Mouse (Mus musculus) heart, embryonic 11.5 days (tissue): ENCODE measurements around the gene Eapp. TPM values are rescaled to one million over a fixed set of nuclear protein-coding genes. Genes with fewer than 3 reads are reported as not detected.
A peak's percentile ranks its signal among the peaks of the same experiment; 100 is the strongest.

Experiments
- ATAC-seq: fragments of 200-750 bp; cut with Nextera tagmentation; replicated peaks from 2 replicates; pipeline ENCODE4 v1.8.0; 2017; ENCODE audit warnings: moderate library complexity; ENCODE audit not compliant: insufficient number of reproducible peaks, low FRiP score, low TSS enrichment
- H3K27ac ChIP-seq: fragments of 300-500 bp; sonication (generic); 2 replicates; pipeline ENCODE4 v1.5.1; 2014; ENCODE audit warnings: mild to moderate bottlenecking, low read depth, low read length
- H3K27me3 ChIP-seq: fragments of 300-500 bp; sonication (generic); 2 replicates; pipeline ENCODE4 v1.6.1; 2014; ENCODE audit warnings: mild to moderate bottlenecking, low read length, mixed read lengths; ENCODE audit not compliant: control insufficient read depth, insufficient read depth
- H3K36me3 ChIP-seq: fragments of 300-500 bp; sonication (generic); 2 replicates; pipeline ENCODE4 v1.6.1; 2014; ENCODE audit warnings: mild to moderate bottlenecking, low read length, moderate library complexity, mixed read lengths; ENCODE audit not compliant: control insufficient read depth, insufficient read depth
- H3K4me1 ChIP-seq: fragments of 300-500 bp; sonication (generic); 2 replicates; pipeline ENCODE4 v1.6.1; 2014; ENCODE audit warnings: low read length; ENCODE audit not compliant: control insufficient read depth, insufficient read depth
- H3K4me2 ChIP-seq: fragments of 300-500 bp; sonication (generic); 2 replicates; pipeline ENCODE4 v1.6.1; 2014; ENCODE audit warnings: mild to moderate bottlenecking, moderate library complexity
- H3K4me3 ChIP-seq: fragments of 300-500 bp; sonication (generic); 2 replicates; pipeline ENCODE4 v1.5.1; 2014; ENCODE audit warnings: low read depth, low read length
- H3K9ac ChIP-seq: fragments of 300-500 bp; sonication (generic); 2 replicates; pipeline ENCODE4 v1.6.1; 2014; ENCODE audit warnings: mild to moderate bottlenecking, low read depth, low read length, moderate library complexity
- H3K9me3 ChIP-seq: fragments of 300-500 bp; sonication (generic); replicated peaks from 2 replicates; pipeline ENCODE4 v1.6.1; 2016; ENCODE audit warnings: low read length; ENCODE audit not compliant: control insufficient read depth
- WGBS: fragments of 180-500 bp; shearing (Covaris S2); extraction: QIAGEN DNeasy Blood & Tissue Kit; methylation state at CpG from one replicate; pipeline ENCODE4 v1.1.7; 2014; ENCODE audit not compliant: insufficient replicate concordance; 5-methylcytosine and 5-hydroxymethylcytosine counted together
- polyA plus RNA-seq: library from polyadenylated mRNA; unstranded; fragments of >200 nt; fragmentation: Nextera tagmentation; extraction: Ambion mirVana; gene quantifications from 2 replicates; pipeline ENCODE4 v1.2.1, GENCODE M21; 2014

Gene Eapp
- polyA plus RNA-seq, 1 experiment from 2014 or later: 49.9 TPM

DNA sequence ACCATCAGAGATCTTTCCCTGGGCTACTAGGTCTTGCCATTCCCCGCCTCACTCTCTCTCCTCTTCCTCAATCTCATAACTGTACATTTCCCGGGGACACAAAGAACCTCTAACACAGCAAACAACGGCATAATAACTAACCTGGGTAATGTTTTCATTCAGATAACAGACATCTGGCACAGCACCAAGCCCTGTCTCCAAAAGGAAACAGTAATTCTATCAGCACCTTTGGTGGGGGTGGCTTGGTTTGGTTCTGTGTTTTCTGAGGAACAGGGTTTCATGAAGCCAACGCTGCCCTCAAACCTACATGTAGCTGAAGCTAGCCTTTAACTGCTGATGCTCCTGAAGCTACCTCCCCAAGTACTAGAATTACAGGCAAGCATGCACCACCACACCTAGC is 41.6 kb downstream of the Eapp start:
- no peak overlapping the region for H3K27ac ChIP-seq
- H3K4me3 ChIP-seq: no peak overlapping the region
- ATAC-seq: no peak
- no peaks in the 10 kb centered on the region for H3K9me3 ChIP-seq
- H3K9ac ChIP-seq: no peak overlapping the region
- no peaks in the 10 kb centered on the region for H3K27me3 ChIP-seq
- H3K4me1 ChIP-seq: peaks cover 18% of the 10 kb centered on the region
- WGBS: 50% methylated on average over 4 of the region's 4 CpGs
- H3K4me2 ChIP-seq: peak overlapping the region; percentile 89
- no peaks in the 10 kb centered on the region for H3K36me3 ChIP-seq

DNA sequence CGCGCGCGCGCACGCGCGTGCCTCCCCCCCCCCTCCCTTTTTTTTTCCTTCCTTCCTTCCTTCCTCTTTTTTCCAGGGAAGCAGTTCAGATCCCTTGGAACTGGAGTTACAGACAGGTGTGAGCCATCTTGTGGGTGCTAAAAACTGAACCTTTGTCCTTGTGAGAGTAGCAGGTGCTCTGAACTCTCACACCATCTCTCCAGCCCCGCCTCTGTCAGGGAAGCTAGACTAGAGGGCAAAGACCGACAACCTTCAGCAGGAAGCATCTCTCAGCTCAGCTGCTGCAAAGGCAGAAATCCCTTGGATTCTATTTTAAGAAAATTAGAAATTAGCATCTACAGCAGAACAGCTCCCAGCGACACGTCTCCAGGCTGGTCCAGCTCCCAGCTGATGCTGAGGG is 43.4 kb downstream of the Eapp start:
- no peaks in the 10 kb centered on the region for H3K36me3 ChIP-seq
- WGBS: 79% methylated on average over 12 of the region's 12 CpGs
- no peak overlapping the region for H3K9ac ChIP-seq
- no peak overlapping the region for H3K27ac ChIP-seq
- H3K4me1 ChIP-seq: peaks cover 18% of the 10 kb centered on the region
- no peaks in the 10 kb centered on the region for H3K9me3 ChIP-seq
- ATAC-seq: no peak
- 0 out of 2 replicates have a peak overlapping the region, but pooled peaks have one; percentile 1 for H3K4me2 ChIP-seq
- no peak overlapping the region for H3K4me3 ChIP-seq
- H3K27me3 ChIP-seq: no peaks in the 10 kb centered on the region

DNA sequence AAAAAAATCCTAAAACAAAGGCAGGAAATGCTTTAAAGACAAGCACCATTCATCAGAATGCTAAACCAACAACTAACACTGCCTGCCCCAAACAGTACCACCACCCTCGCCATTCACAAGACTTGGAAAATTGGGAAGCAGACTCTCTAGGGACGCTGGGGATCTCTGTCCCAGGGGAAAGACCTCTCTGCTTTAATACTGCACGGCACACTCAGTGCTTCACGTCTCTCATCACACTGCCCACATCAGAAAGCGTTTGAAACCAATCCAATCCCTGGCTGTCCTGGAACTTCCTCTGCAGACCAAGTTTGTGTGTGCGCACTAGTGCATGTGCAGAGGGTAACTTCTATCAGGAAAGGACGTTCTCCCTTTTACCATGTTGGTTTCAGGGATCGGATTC is 43.9 kb downstream of the Eapp start:
- Histone ChIP-seq H3K27ac (no peak overlapping the region), H3K4me2 (0 out of 2 replicates have a peak overlapping the region, but pooled peaks have one; percentile 1), H3K27me3 (no peaks in the 10 kb centered on the region), H3K9ac (no peak overlapping the region), H3K9me3 (no peaks in the 10 kb centered on the region), H3K4me1 (peaks cover 18% of the 10 kb centered on the region), H3K36me3 (no peaks in the 10 kb centered on the region), H3K4me3 (no peak overlapping the region)
- WGBS: 56% methylated on average over 8 of the region's 8 CpGs
- no peak for ATAC-seq

DNA sequence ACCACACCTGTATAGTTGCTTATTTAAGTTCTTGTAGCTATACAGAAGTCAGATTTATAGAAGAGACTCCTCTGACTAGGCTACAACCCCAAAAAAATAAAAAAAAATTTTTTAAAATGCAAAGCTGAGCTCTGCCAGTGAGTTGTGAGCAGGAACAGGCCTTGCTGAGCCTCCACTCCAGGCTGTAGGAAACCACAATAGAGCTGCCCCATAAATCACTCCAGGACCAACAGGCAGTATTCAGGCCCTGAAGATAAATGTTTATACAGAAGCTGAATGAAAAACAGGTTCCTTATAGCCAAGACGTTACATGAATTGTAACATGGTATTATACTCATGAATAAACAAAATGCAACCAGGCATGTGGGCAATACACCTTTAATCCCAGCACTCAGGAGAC is 44.5 kb downstream of the Eapp start:
- Histone ChIP-seq H3K9me3 (no peaks in the 10 kb centered on the region), H3K9ac (no peak overlapping the region), H3K36me3 (no peaks in the 10 kb centered on the region), H3K4me2 (no peak overlapping the region), H3K27me3 (no peaks in the 10 kb centered on the region), H3K4me1 (peaks cover 18% of the 10 kb centered on the region), H3K27ac (no peak overlapping the region), H3K4me3 (no peak overlapping the region)
- no peak for ATAC-seq
- 80% methylated on average over 1 of the region's 1 CpGs for WGBS

DNA sequence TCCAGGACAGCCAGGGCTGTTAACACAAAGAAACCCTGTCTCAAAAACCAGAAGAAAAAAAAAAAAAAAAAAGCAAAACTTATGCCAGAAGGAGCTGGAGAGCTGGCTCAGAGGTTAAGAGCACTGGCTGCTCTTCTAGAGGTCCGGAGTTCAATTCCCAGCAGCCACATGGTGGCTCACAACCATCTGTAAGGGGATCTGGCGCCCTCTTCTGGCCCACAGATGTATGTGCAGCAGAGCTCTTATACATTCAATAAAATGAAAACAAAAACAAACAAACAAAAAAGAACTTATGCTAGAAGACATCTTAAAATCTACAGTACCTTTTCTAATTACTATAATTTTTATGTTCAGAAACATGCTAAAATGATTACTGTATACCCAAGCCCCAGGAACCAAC is 50.8 kb downstream of the Eapp start:
- Histone ChIP-seq H3K9me3 (no peaks in the 10 kb centered on the region), H3K4me1 (no peaks in the 10 kb centered on the region), H3K36me3 (no peaks in the 10 kb centered on the region), H3K4me3 (no peak overlapping the region), H3K9ac (no peak overlapping the region), H3K27ac (no peak overlapping the region), H3K27me3 (no peaks in the 10 kb centered on the region), H3K4me2 (no peak overlapping the region)
- 72% methylated on average over 2 of the region's 2 CpGs for WGBS
- ATAC-seq: no peak

DNA sequence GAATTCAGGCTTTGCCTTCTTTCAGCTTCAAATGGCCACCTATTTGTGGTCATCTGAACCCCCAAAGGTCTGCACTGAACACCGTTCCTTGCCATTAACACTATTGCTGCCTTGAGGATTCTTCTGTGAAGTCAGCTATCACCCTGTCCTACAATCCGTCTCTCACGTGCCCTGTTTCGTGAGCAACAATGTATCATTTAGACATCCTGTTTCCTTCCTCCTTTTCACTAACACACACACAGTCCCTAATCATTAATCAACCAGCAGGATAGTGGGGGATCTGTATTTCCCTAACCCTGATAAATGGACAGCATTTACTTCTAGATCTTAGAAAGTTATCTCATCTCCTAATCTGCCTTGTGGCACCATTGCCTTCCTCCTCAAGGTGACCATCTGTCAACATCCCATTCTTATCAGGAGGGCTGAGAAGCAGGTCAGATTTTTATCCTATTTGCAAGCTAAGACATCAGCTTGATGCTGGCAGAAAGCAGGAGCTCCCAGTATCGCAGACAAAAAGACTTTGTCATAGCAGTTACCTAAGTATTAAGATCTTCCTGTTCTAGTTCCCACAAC is 52.3 kb downstream of the Eapp start:
- no peaks in the 10 kb centered on the region for H3K36me3 ChIP-seq
- H3K27ac ChIP-seq: no peak overlapping the region
- WGBS: 46% methylated on average over 5 of the region's 5 CpGs
- no peaks in the 10 kb centered on the region for H3K27me3 ChIP-seq
- H3K4me2 ChIP-seq: no peak overlapping the region
- no peaks in the 10 kb centered on the region for H3K4me1 ChIP-seq
- no peak for ATAC-seq
- no peak overlapping the region for H3K9ac ChIP-seq
- no peaks in the 10 kb centered on the region for H3K9me3 ChIP-seq
- no peak overlapping the region for H3K4me3 ChIP-seq

DNA sequence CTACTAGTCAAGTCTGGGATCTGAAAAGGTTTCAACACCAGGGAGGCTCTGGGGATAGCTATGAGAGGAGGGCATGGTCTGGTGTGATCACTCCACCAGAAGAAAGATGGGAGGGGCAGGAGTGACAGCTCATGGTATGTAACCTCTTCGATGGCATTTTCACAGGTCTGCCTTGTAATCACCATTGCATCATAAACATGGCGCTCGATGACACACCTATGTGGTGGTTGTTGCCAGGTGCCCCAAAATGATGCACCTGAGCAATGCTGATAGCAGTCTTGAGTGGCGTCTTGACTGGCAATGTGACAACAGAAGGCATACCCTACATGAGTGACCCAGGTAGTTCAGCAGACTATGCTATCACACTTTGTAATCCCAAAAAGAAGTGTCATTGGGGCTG is 54.3 kb downstream of the Eapp start:
- H3K36me3 ChIP-seq: no peaks in the 10 kb centered on the region
- H3K27me3 ChIP-seq: no peaks in the 10 kb centered on the region
- WGBS: 89% methylated on average over 4 of the region's 4 CpGs
- no peak overlapping the region for H3K4me3 ChIP-seq
- ATAC-seq: no peak
- no peak overlapping the region for H3K9ac ChIP-seq
- no peaks in the 10 kb centered on the region for H3K9me3 ChIP-seq
- H3K27ac ChIP-seq: no peak overlapping the region
- H3K4me2 ChIP-seq: no peak overlapping the region
- H3K4me1 ChIP-seq: no peaks in the 10 kb centered on the region

DNA sequence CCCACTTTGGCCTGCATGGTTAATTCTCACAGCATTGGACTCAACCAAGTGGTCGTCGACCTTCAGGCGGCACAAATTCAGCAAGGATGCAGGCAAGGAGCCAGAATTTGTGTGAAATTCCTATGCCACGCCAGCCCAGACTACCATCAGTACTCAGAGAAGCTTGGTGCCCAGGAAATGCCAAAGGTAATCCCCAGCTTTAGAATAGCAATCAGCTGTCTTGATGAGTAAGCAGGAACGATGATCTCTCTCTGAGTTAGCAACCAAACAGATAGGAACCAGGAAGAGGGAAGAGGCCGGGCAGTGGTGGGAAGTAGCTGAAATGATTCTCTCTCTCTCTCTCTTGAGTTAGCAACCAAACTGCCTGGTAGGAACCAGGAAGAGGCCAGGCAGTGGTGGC is 55.4 kb downstream of the Eapp start:
- H3K27ac ChIP-seq: no peak overlapping the region

DNA sequence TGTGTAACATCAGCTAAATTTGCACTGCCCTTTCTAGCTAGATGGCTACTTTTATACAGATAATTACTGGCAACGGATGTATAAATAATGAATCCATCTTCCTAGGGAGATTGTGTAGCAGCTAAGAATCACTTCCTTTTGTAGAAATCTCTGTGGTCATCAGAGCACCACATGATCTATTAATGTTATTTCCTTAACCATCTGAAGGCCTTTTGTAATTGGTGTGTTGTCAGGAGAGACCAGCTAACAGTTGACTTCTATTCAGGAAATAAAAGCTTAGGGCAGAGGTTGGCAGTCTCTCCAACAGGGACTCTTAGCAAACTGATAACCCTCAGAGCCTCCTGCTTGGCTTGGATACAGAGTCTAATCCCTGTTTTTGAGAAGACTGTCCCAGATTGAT is 58.7 kb downstream of the Eapp start:
- H3K4me2 ChIP-seq: no peak overlapping the region
- H3K36me3 ChIP-seq: no peaks in the 10 kb centered on the region
- no peaks in the 10 kb centered on the region for H3K27me3 ChIP-seq
- WGBS: 74% methylated on average over 1 of the region's 1 CpGs
- no peak for ATAC-seq
- H3K4me3 ChIP-seq: no peak overlapping the region
- H3K27ac ChIP-seq: no peak overlapping the region
- H3K9ac ChIP-seq: no peak overlapping the region
- H3K9me3 ChIP-seq: no peaks in the 10 kb centered on the region
- no peaks in the 10 kb centered on the region for H3K4me1 ChIP-seq

More for the DNA sequence above, 55.4 kb downstream of the Eapp start:
- no peaks in the 10 kb centered on the region for H3K36me3 ChIP-seq
- H3K27me3 ChIP-seq: no peaks in the 10 kb centered on the region
- H3K9me3 ChIP-seq: no peaks in the 10 kb centered on the region
- H3K4me1 ChIP-seq: no peaks in the 10 kb centered on the region
- no peak overlapping the region for H3K4me3 ChIP-seq
- no peak overlapping the region for H3K9ac ChIP-seq
- 84% methylated on average over 6 of the region's 6 CpGs for WGBS
- ATAC-seq: no peak
- no peak overlapping the region for H3K4me2 ChIP-seq
